8 mouse cellular contexts compared by ENCODE assay signal in genomic region chr11:98741622-98742396, GRCm38 (mm10). TPM values are rescaled to one million over a fixed set of nuclear protein-coding genes. Genes with fewer than 3 reads are reported as not detected.
DNase-seq lines count a peak whose midpoint lies in the region; ATAC-seq and TF ChIP-seq lines count a peak whose summit lies in the region.

No protein-coding gene starts in this region.

- intact Hi-C loops in left cerebral cortex, adult 2 months (cut with DNase I), result loop anchor here (2.0 kb wide), 3 partner anchors 13 to 45 kb away; no protein-coding TSS in a partner anchor

- H3K36me3 ChIP-seq in limb, embryonic 14.5 days (ENCODE audit: control insufficient read depth, insufficient read depth, low read length), result no peaks in the 10 kb centered on the region
- H3K36me3 ChIP-seq in midbrain, embryonic 14.5 days (ENCODE audit: control insufficient read depth, insufficient read depth, low read length), result 0 out of 2 replicates have a peak, but pooled peaks cover 2% of the 10 kb centered on the region
- no peaks in the 10 kb centered on the region for H3K36me3 ChIP-seq in stomach, embryonic 14.5 days (ENCODE audit: control insufficient read depth, insufficient read depth, low read length)

- DNase-seq in left cerebral cortex, adult 2 months (ENCODE audit: extremely low spot score in 1 of 2, low spot score in 2 of 2), result peak; percentile 82 to 85
- DNase-seq in left cerebral cortex, adult 11 months (ENCODE audit: low spot score), result no peak
- DNase-seq in cerebellum, postnatal 14 days, result peak; percentile 89 to 90
- peak; percentile 86 for DNase-seq in gastrocnemius, postnatal 10 days
- DNase-seq in limb, embryonic 14.5 days (ENCODE audit: low spot score), result peak; percentile 79
- DNase-seq in midbrain, embryonic 14.5 days, result peak; percentile 95

- no peak for TF ChIP-seq POLR2A in limb, embryonic 14.5 days (IDR thresholded peaks at IDR 0.05; ENCODE audit: borderline replicate concordance, extremely low read depth, insufficient read depth, insufficient read length)

- H3K4me3 ChIP-seq in left cerebral cortex, adult 2 months, result peak overlapping the region; percentile 89
- H3K4me3 ChIP-seq in limb, embryonic 14.5 days (replicated peaks; ENCODE audit: low read length), result peak overlapping the region; percentile 91
- H3K4me3 ChIP-seq in midbrain, embryonic 14.5 days (replicated peaks; ENCODE audit: low read depth, low read length), result peak overlapping the region; percentile 89
- H3K4me3 ChIP-seq in stomach, embryonic 14.5 days (ENCODE audit: low read depth, low read length), result peak overlapping the region; percentile 97

- H3K4me2 ChIP-seq in limb, embryonic 14.5 days (replicated peaks; ENCODE audit: low read depth, low read length, severe bottlenecking), result peak overlapping the region; percentile 71
- H3K4me2 ChIP-seq in midbrain, embryonic 14.5 days (ENCODE audit: low read length), result peak overlapping the region; percentile 73
- peak overlapping the region; percentile 84 for H3K4me2 ChIP-seq in stomach, embryonic 14.5 days (replicated peaks; ENCODE audit: low read depth, low read length)

- H3K27ac ChIP-seq in left cerebral cortex, adult 2 months, result peak overlapping the region; percentile 100
- H3K27ac ChIP-seq in limb, embryonic 14.5 days (replicated peaks; ENCODE audit: low read depth, low read length), result peak overlapping the region; percentile 81
- H3K27ac ChIP-seq in midbrain, embryonic 14.5 days (replicated peaks; ENCODE audit: low read depth, low read length), result peak overlapping the region; percentile 99
- H3K27ac ChIP-seq in stomach, embryonic 14.5 days (ENCODE audit: low read length), result peak overlapping the region; percentile 97

- under 1% methylated on average over 58 of the region's 86 CpGs for WGBS in limb, embryonic 14.5 days
- under 1% methylated on average over 81 of the region's 86 CpGs for WGBS in midbrain, embryonic 14.5 days
- under 1% methylated on average over 73 of the region's 86 CpGs for WGBS in stomach, embryonic 14.5 days

- peak; percentile 57 for TF ChIP-seq CTCF in left cerebral cortex, adult 2 months (IDR thresholded peaks at IDR 0.05)

- no peaks in the 10 kb centered on the region for H3K9me3 ChIP-seq in limb, embryonic 14.5 days (ENCODE audit: control insufficient read depth, low read length)
- no peaks in the 10 kb centered on the region for H3K9me3 ChIP-seq in midbrain, embryonic 14.5 days (ENCODE audit: control insufficient read depth, low read length)
- H3K9me3 ChIP-seq in stomach, embryonic 14.5 days (ENCODE audit: control insufficient read depth, low read depth, low read length), result no peaks in the 10 kb centered on the region

- H3K27me3 ChIP-seq in limb, embryonic 14.5 days (ENCODE audit: control insufficient read depth, insufficient read depth, low read length), result no peaks in the 10 kb centered on the region
- H3K27me3 ChIP-seq in midbrain, embryonic 14.5 days (ENCODE audit: control insufficient read depth, insufficient read depth, low read length), result no peaks in the 10 kb centered on the region
- H3K27me3 ChIP-seq in stomach, embryonic 14.5 days (ENCODE audit: control insufficient read depth, insufficient read depth, low read length), result no peaks in the 10 kb centered on the region

- H3K9ac ChIP-seq in limb, embryonic 14.5 days (ENCODE audit: low read depth, low read length, severe bottlenecking), result peak overlapping the region; percentile 88
- H3K9ac ChIP-seq in midbrain, embryonic 14.5 days (replicated peaks; ENCODE audit: low read length), result peak overlapping the region; percentile 97
- H3K9ac ChIP-seq in stomach, embryonic 14.5 days (replicated peaks; ENCODE audit: low read depth, low read length), result peak overlapping the region; percentile 89

- peaks cover 52% of the 10 kb centered on the region for H3K4me1 ChIP-seq in limb, embryonic 14.5 days (ENCODE audit: control insufficient read depth, insufficient read depth, low read length)
- peaks cover 55% of the 10 kb centered on the region for H3K4me1 ChIP-seq in midbrain, embryonic 14.5 days (ENCODE audit: control insufficient read depth, insufficient read depth, low read length)
- H3K4me1 ChIP-seq in stomach, embryonic 14.5 days (ENCODE audit: control insufficient read depth, insufficient read depth, low read length), result peaks cover 52% of the 10 kb centered on the region

- peak; percentile 91 for ATAC-seq in inflammation-experienced regulatory T-cells, adult 6 months
- peak; percentile 86 for ATAC-seq in limb, embryonic 14.5 days (ENCODE audit: low FRiP score, low read depth)
- peak; percentile 74 for ATAC-seq in midbrain, embryonic 14.5 days (ENCODE audit: low FRiP score, low TSS enrichment)
- ATAC-seq in stomach, embryonic 14.5 days (ENCODE audit: insufficient number of reproducible peaks, insufficient read depth, low FRiP score, low read depth), result peak; percentile 74

RNA-seq across cellular contexts. Expression of gene Thra, which starts 1.4 kb away (rescaled TPM):
- total RNA-seq in left cerebral cortex, adult 2 months (2021), result 100 to 1,000 TPM; 730 to 768 TPM
- 100 to 1,000 TPM; 149 to 169 TPM for total RNA-seq in gastrocnemius, postnatal 10 days (2021)
- polyA plus RNA-seq in inflammation-experienced regulatory T-cells, adult 6 months (2017; shearing (Covaris generic)), result 1 to 10 TPM; 1.3 to 6.3 (median 5.2) TPM
- 149 and 157 TPM in 2 replicates for polyA plus RNA-seq in limb, embryonic 14.5 days (2012; rRNA removed)
- 55.9 and 63.2 TPM in 2 replicates for polyA plus RNA-seq in limb, embryonic 14.5 days (2014; fragmentation: Nextera tagmentation; extraction: Ambion mirVana)
- polyA plus RNA-seq in midbrain, embryonic 14.5 days (2014; fragmentation: Nextera tagmentation; extraction: Ambion mirVana), result 175 and 194 TPM in 2 replicates
- polyA plus RNA-seq in stomach, embryonic 14.5 days (2014; fragmentation: Nextera tagmentation; extraction: Ambion mirVana), result 61.4 and 62.9 TPM in 2 replicates

RNA-seq across cellular contexts. Expression of gene Med24, which starts 12.6 kb away (rescaled TPM):
- 100 to 1,000 TPM; 126 to 134 TPM for total RNA-seq in left cerebral cortex, adult 2 months (2021)
- total RNA-seq in gastrocnemius, postnatal 10 days (2021), result 10 to 100 TPM; 47.8 to 52.5 TPM
- 10 to 100 TPM; 23.8 to 32.5 (median 28.3) TPM for polyA plus RNA-seq in inflammation-experienced regulatory T-cells, adult 6 months (2017; shearing (Covaris generic))
- polyA plus RNA-seq in limb, embryonic 14.5 days (2012; rRNA removed), result 83.4 and 104 TPM in 2 replicates
- polyA plus RNA-seq in limb, embryonic 14.5 days (2014; fragmentation: Nextera tagmentation; extraction: Ambion mirVana), result 43.9 and 48.3 TPM in 2 replicates
- polyA plus RNA-seq in midbrain, embryonic 14.5 days (2014; fragmentation: Nextera tagmentation; extraction: Ambion mirVana), result 65.7 and 81.1 TPM in 2 replicates
- polyA plus RNA-seq in stomach, embryonic 14.5 days (2014; fragmentation: Nextera tagmentation; extraction: Ambion mirVana), result 39.9 and 41.0 TPM in 2 replicates

RNA-seq across cellular contexts. Expression of gene Nr1d1, which starts 33.3 kb away (rescaled TPM):
- total RNA-seq in left cerebral cortex, adult 2 months (2021), result 100 to 1,000 TPM in 1 of 2 experiments, 10 to 100 TPM in 1; 91.9 to 153 TPM
- total RNA-seq in gastrocnemius, postnatal 10 days (2021), result 10 to 100 TPM; 42.4 to 58.7 TPM
- 1 to 10 TPM; 6.5 to 8.4 (median 7.3) TPM for polyA plus RNA-seq in inflammation-experienced regulatory T-cells, adult 6 months (2017; shearing (Covaris generic))
- 1.8 and 2.5 TPM in 2 replicates for polyA plus RNA-seq in limb, embryonic 14.5 days (2012; rRNA removed)
- polyA plus RNA-seq in limb, embryonic 14.5 days (2014; fragmentation: Nextera tagmentation; extraction: Ambion mirVana), result 1.2 and 1.4 TPM in 2 replicates
- polyA plus RNA-seq in midbrain, embryonic 14.5 days (2014; fragmentation: Nextera tagmentation; extraction: Ambion mirVana), result 3.0 TPM in 2 replicates
- polyA plus RNA-seq in stomach, embryonic 14.5 days (2014; fragmentation: Nextera tagmentation; extraction: Ambion mirVana), result 1.7 and 2.3 TPM in 2 replicates

RNA-seq across cellular contexts. Expression of gene Csf3, which starts 40.7 kb away (rescaled TPM):
- total RNA-seq in left cerebral cortex, adult 2 months (2021), result not detected
- not detected for total RNA-seq in gastrocnemius, postnatal 10 days (2021)
- polyA plus RNA-seq in inflammation-experienced regulatory T-cells, adult 6 months (2017; shearing (Covaris generic)), result not detected
- 0.11 TPM in 1 of 2 replicates, not detected in the other for polyA plus RNA-seq in limb, embryonic 14.5 days (2012; rRNA removed)
- not detected in 2 replicates for polyA plus RNA-seq in limb, embryonic 14.5 days (2014; fragmentation: Nextera tagmentation; extraction: Ambion mirVana)
- not detected in 2 replicates for polyA plus RNA-seq in midbrain, embryonic 14.5 days (2014; fragmentation: Nextera tagmentation; extraction: Ambion mirVana)
- not detected in 2 replicates for polyA plus RNA-seq in stomach, embryonic 14.5 days (2014; fragmentation: Nextera tagmentation; extraction: Ambion mirVana)

RNA-seq across cellular contexts. Expression of gene Msl1, which starts 53.5 kb away (rescaled TPM):
- 100 to 1,000 TPM; 178 to 192 TPM for total RNA-seq in left cerebral cortex, adult 2 months (2021)
- total RNA-seq in gastrocnemius, postnatal 10 days (2021), result 10 to 100 TPM; 62.6 to 74.1 TPM
- polyA plus RNA-seq in inflammation-experienced regulatory T-cells, adult 6 months (2017; shearing (Covaris generic)), result 10 to 100 TPM; 16.7 to 26.3 (median 20.4) TPM
- polyA plus RNA-seq in limb, embryonic 14.5 days (2012; rRNA removed), result 76.9 and 81.1 TPM in 2 replicates
- polyA plus RNA-seq in limb, embryonic 14.5 days (2014; fragmentation: Nextera tagmentation; extraction: Ambion mirVana), result 19.8 and 23.5 TPM in 2 replicates
- 25.0 and 35.9 TPM in 2 replicates for polyA plus RNA-seq in midbrain, embryonic 14.5 days (2014; fragmentation: Nextera tagmentation; extraction: Ambion mirVana)
- 21.6 and 22.3 TPM in 2 replicates for polyA plus RNA-seq in stomach, embryonic 14.5 days (2014; fragmentation: Nextera tagmentation; extraction: Ambion mirVana)
